Mouse (Mus musculus) limb, embryonic 10.5 days (tissue): ENCODE results near the gene Gemin5. TPM values are rescaled to one million over a fixed set of nuclear protein-coding genes. Genes with fewer than 3 reads are reported as not detected.

Experiments used
- DNase-seq: peaks from one replicate; pipeline ENCODE4 v3.0.0-alpha.2; 2017; ENCODE audit warnings: low spot score
- H3K27ac ChIP-seq: fragments of 300-500 bp; sonication (generic); 2 replicates; pipeline ENCODE4 v1.5.1; 2016; ENCODE audit warnings: mild to moderate bottlenecking
- H3K27me3 ChIP-seq: fragments of 300-500 bp; sonication (generic); 2 replicates; pipeline ENCODE4 v1.6.1; 2016; ENCODE audit warnings: low read depth, mild to moderate bottlenecking; ENCODE audit not compliant: poor library complexity, severe bottlenecking
- H3K36me3 ChIP-seq: fragments of 300-500 bp; sonication (generic); 2 replicates; pipeline ENCODE4 v1.6.1; 2016; ENCODE audit warnings: mild to moderate bottlenecking, moderate library complexity
- H3K4me1 ChIP-seq: fragments of 300-500 bp; sonication (generic); 2 replicates; pipeline ENCODE4 v1.6.1; 2016
- H3K4me3 ChIP-seq: fragments of 300-500 bp; sonication (generic); 2 replicates; pipeline ENCODE4 v1.5.1; 2016; ENCODE audit warnings: mild to moderate bottlenecking, moderate library complexity
- H3K9me3 ChIP-seq: fragments of 300-500 bp; sonication (generic); replicated peaks from 2 replicates; pipeline ENCODE4 v1.6.1; 2016; ENCODE audit warnings: mild to moderate bottlenecking
- WGBS: fragments of 180-500 bp; shearing (Covaris S2); methylation state at CpG from one replicate; pipeline ENCODE4 v1.1.7; 2016; 5-methylcytosine and 5-hydroxymethylcytosine counted together
- polyA plus RNA-seq: library from polyadenylated mRNA; unstranded; fragments of >200 nt; fragmentation: Nextera tagmentation; extraction: Ambion mirVana; gene quantifications from 2 replicates; pipeline ENCODE4 v1.2.1, GENCODE M21; 2016

Gemin5 gene
- polyA plus RNA-seq, 1 experiment from 2014 or later, result 35.8 TPM

DNA sequence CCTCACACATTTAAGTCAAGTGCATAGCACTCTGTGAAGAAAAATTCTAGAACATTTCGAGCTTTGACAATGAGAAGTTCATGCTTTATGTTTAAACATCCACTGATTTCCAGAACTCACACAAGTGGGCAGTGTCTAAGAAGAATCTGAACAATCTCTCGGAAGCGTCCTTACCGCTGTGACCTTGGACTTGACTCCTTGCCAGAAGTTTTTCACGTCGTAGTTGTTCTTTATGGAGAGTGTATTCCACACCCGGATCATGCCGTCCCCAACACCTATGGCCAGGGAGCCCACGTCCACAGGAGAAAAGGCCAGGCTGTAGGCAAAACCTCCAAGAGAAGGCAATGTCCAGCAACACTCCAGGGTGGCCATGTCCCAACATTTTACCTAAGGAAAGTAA is 12.9 kb downstream of the Gemin5 start:
- 97% methylated on average over 9 of the region's 9 CpGs for WGBS
- no peaks in the 10 kb centered on the region for H3K27me3 ChIP-seq
- H3K9me3 ChIP-seq, result no peaks in the 10 kb centered on the region
- no peak overlapping the region for H3K27ac ChIP-seq
- no peak for DNase-seq
- peaks cover 97% of the 10 kb centered on the region for H3K36me3 ChIP-seq
- H3K4me3 ChIP-seq, result no peak overlapping the region
- no peaks in the 10 kb centered on the region for H3K4me1 ChIP-seq

DNA sequence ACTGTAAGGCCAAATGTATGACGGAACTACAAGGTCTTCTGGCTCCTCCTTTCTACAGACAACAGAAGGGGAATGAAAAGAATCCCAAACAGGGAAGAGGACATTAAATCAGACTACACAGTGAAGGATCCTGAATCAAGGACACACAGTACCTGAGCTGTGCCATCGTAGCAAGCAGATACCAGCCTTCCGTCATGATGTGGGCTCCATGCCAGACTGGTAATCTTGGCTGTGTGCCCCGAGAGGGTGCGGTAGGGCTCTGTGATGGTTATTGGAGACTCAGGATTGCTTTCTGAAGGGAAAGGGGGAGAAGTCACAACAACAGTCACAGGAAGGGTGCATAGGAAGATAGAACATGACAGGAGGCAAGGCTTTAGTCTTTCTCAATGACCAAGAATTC is 22.1 kb downstream of the Gemin5 start:
- Histone ChIP-seq H3K27me3 (no peaks in the 10 kb centered on the region), H3K4me3 (no peak overlapping the region), H3K27ac (no peak overlapping the region), H3K4me1 (no peaks in the 10 kb centered on the region), H3K36me3 (peaks cover 96% of the 10 kb centered on the region), H3K9me3 (no peaks in the 10 kb centered on the region)
- WGBS, result 95% methylated on average over 5 of the region's 5 CpGs
- DNase-seq, result no peak

DNA sequence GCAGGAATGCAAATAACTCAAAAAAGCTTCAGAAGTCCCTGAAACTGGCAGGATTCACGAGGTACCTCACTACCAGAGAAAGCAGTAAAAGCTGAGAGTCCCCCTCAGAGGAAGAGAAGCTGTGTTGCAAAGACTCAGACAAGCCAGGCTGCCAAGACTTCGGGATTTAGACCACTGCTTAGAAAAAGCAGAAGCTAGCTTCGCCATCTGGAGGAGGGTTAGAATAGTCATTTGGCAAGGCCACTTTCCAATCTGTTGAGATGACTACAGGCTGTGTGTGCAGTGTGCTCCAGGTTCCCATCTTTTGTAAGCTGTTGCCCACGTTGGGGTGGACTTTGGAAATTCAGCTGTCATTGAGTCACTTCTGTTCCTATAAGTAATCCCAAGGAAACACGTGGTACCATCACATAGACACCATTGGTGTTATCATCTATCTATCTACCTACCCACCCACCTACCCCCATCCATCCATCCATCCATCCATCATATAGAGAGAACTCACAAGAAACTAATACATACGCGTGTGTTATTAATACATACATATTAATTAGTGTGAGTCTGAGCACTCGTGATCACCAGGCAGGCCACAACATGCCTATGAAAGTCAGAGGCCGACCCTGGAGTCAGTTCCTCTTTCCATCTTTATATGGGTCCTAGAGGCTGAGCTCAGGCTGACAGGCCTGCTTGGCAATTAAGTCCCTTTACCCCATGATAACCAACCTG is 24.5 kb downstream of the Gemin5 start:
- H3K27me3 ChIP-seq, result no peaks in the 10 kb centered on the region
- H3K4me1 ChIP-seq, result no peaks in the 10 kb centered on the region
- no peaks in the 10 kb centered on the region; the same call in 1 of the 2 replicates for H3K9me3 ChIP-seq
- H3K36me3 ChIP-seq, result peaks cover 96% of the 10 kb centered on the region
- no peak for DNase-seq
- H3K27ac ChIP-seq, result no peak overlapping the region
- H3K4me3 ChIP-seq, result no peak overlapping the region
- 94% methylated on average over 9 of the region's 9 CpGs for WGBS

DNA sequence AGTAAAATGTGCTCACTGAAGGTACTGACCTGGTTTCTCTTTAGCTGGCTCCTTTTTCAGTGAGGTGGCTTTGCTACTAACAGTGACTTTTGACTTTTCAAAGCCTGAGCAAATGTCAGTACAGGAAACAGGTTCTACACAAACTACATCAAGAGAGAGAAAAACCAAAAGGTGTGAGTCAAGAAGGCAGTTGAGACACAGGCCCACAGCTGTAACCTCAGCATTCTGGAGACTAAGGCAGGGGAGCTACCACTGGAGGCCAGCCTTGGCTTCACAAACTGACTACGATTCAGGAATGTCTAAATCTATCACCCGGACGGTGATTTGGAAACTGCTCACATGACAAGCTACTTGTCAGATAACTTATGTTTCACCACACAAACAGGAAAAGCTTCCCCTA is 28.9 kb downstream of the Gemin5 start:
- Histone ChIP-seq H3K27me3 (no peaks in the 10 kb centered on the region), H3K9me3 (no peaks in the 10 kb centered on the region; the same call in 1 of the 2 replicates), H3K36me3 (peaks cover 96% of the 10 kb centered on the region), H3K4me3 (no peak overlapping the region), H3K27ac (no peak overlapping the region), H3K4me1 (no peaks in the 10 kb centered on the region)
- no peak for DNase-seq
- WGBS, result 92% methylated on average over 3 of the region's 3 CpGs

GRCm38 (mm10) chr11:58138821-58139220 is 29.5 kb downstream of the Gemin5 start:
- no peak overlapping the region for H3K27ac ChIP-seq
- 97% methylated on average over 11 of the region's 11 CpGs for WGBS
- no peaks in the 10 kb centered on the region; the same call in 1 of the 2 replicates for H3K9me3 ChIP-seq
- H3K4me3 ChIP-seq, result no peak overlapping the region
- DNase-seq, result no peak
- peaks cover 96% of the 10 kb centered on the region for H3K36me3 ChIP-seq
- no peaks in the 10 kb centered on the region for H3K4me1 ChIP-seq
- H3K27me3 ChIP-seq, result no peaks in the 10 kb centered on the region

GRCm38 (mm10) chr11:58136677-58137076 is 31.7 kb downstream of the Gemin5 start:
- no peak for DNase-seq
- H3K27me3 ChIP-seq, result no peaks in the 10 kb centered on the region
- no peaks in the 10 kb centered on the region for H3K4me1 ChIP-seq
- H3K36me3 ChIP-seq, result peaks cover 100% of the 10 kb centered on the region
- H3K27ac ChIP-seq, result no peak overlapping the region
- H3K4me3 ChIP-seq, result no peak overlapping the region
- no peaks in the 10 kb centered on the region; the same call in 1 of the 2 replicates for H3K9me3 ChIP-seq
- WGBS, result 93% methylated on average over 6 of the region's 6 CpGs

DNA sequence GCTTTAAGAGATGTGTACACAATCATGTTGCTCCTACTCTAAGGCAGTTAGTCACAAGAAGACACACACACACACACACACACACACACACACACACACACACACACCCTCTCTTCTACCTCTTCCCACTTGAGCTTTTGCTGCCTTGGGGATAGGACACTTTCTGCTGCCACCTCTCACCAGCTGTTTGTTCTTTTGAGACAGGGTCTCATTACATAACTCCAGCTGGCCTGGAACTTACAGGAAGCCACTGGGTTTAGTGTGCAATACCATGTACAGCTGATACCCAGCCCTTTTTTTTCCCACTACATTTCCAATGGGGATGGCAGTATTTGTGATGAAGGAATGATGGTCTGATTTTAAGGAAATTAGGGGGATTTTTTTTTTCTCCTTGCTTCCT is 33.0 kb downstream of the Gemin5 start:
- Histone ChIP-seq H3K27me3 (no peaks in the 10 kb centered on the region), H3K27ac (no peak overlapping the region), H3K9me3 (no peaks in the 10 kb centered on the region; the same call in 1 of the 2 replicates), H3K4me3 (no peak overlapping the region), H3K36me3 (peaks cover 100% of the 10 kb centered on the region), H3K4me1 (no peaks in the 10 kb centered on the region)
- DNase-seq, result no peak

DNA sequence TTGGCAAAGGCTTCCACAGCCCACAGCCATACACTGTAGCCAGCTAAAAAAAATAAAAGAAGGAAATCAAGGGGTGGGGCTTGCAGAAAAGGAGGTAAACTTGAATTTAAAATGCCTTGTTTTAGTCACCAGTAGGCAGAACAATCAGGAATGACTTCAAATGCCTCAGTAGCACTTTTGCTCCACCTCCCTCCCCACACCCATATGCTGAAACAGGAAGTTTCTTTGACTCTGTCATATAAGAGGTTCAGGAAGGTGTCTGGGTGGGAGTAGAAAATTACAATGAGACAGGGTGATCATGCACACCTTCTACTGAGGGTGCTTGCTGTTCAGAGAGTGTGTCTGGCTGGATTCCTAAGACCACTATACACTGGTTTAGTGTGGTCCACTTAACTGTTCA is 33.5 kb downstream of the Gemin5 start:
- no peak overlapping the region for H3K4me3 ChIP-seq
- no peak overlapping the region for H3K27ac ChIP-seq
- no peak for DNase-seq
- no peaks in the 10 kb centered on the region for H3K4me1 ChIP-seq
- H3K36me3 ChIP-seq, result peaks cover 100% of the 10 kb centered on the region
- no peaks in the 10 kb centered on the region for H3K27me3 ChIP-seq
- no peaks in the 10 kb centered on the region; the same call in 1 of the 2 replicates for H3K9me3 ChIP-seq

- no peaks in the 10 kb centered on the region for H3K4me1 ChIP-seq
- H3K9me3 ChIP-seq, result no peaks in the 10 kb centered on the region
- H3K27ac ChIP-seq, result no peak overlapping the region
- DNase-seq, result no peak
- 96% methylated on average over 3 of the region's 3 CpGs for WGBS
- H3K27me3 ChIP-seq, result no peaks in the 10 kb centered on the region
- no peak overlapping the region for H3K4me3 ChIP-seq
- H3K36me3 ChIP-seq, result peaks cover 100% of the 10 kb centered on the region
Observed at GRCm38 (mm10) chr11:58132026-58132425, 36.3 kb downstream of the Gemin5 start.

DNA sequence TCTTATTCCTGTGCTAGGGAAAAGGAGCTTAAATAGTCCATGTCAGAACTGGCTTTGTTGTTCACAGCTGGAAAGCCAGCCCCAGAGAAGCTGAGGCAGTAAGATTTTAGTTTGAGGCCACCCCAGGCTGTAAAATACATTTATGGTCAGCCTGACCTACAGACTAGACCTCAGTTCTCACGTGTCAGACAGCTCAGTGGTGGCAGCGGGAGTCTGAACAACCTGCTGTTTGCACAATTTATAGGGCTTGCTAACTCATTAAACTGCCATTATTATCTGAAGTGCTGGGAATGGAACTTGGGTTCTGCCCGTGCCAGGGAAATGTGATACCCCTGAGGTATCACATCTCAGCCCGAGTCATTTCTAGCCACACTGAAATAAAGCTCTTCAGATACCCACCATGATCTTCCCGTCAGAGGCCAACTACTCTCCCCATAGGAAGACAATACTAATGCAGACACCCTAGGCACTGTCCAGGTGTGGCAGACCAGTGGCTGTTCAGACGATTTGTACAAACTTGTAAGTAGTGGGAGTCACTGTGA is 39.0 kb downstream of the Gemin5 start:
- peaks cover 100% of the 10 kb centered on the region for H3K36me3 ChIP-seq
- WGBS, result 65% methylated on average over 6 of the region's 6 CpGs
- H3K27me3 ChIP-seq, result no peaks in the 10 kb centered on the region
- no peaks in the 10 kb centered on the region for H3K4me1 ChIP-seq
- H3K4me3 ChIP-seq, result no peak overlapping the region
- no peak overlapping the region for H3K27ac ChIP-seq
- DNase-seq, result no peak
- H3K9me3 ChIP-seq, result no peaks in the 10 kb centered on the region

DNA sequence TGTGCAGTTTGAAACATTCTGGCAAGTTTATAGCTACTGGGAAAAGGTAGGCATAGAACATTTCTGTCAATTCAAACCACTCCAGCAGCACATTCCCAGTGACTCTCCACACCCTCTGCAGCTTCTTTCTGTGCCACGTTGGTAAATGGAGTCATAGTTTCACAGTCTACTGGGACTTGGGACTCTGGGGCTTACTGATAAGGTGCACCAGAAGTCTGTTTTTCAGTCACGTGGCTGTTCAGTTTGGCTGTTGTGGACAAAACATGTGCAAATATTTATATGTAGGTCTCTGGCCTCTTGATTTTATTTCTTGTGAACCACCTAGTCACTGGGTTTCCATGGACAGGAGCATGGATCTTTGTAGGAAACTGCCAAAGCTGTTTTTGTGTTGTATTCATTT is 40.8 kb downstream of the Gemin5 start:
- no peaks in the 10 kb centered on the region for H3K4me1 ChIP-seq
- no peak for DNase-seq
- no peaks in the 10 kb centered on the region for H3K27me3 ChIP-seq
- H3K9me3 ChIP-seq, result no peaks in the 10 kb centered on the region
- WGBS, result 84% methylated on average over 2 of the region's 2 CpGs
- no peak overlapping the region for H3K27ac ChIP-seq
- H3K4me3 ChIP-seq, result no peak overlapping the region
- peaks cover 100% of the 10 kb centered on the region for H3K36me3 ChIP-seq

GRCm38 (mm10) chr11:58126397-58127160 is 41.8 kb downstream of the Gemin5 start:
- Histone ChIP-seq H3K9me3 (no peaks in the 10 kb centered on the region), H3K36me3 (peaks cover 98% of the 10 kb centered on the region), H3K4me1 (no peaks in the 10 kb centered on the region), H3K4me3 (no peak overlapping the region), H3K27ac (no peak overlapping the region), H3K27me3 (no peaks in the 10 kb centered on the region)
- 84% methylated on average over 7 of the region's 7 CpGs for WGBS
- no peak for DNase-seq

- no peak for DNase-seq
- H3K36me3 ChIP-seq, result peaks cover 98% of the 10 kb centered on the region
- 93% methylated on average over 11 of the region's 11 CpGs for WGBS
- no peak overlapping the region for H3K4me3 ChIP-seq
- H3K27me3 ChIP-seq, result no peaks in the 10 kb centered on the region
- no peaks in the 10 kb centered on the region for H3K4me1 ChIP-seq
- H3K27ac ChIP-seq, result no peak overlapping the region
- no peaks in the 10 kb centered on the region for H3K9me3 ChIP-seq
Observed at GRCm38 (mm10) chr11:58125021-58125420, 43.3 kb downstream of the Gemin5 start.
